Mouse (Mus musculus) forebrain, embryonic 13.5 days (tissue): Measurements from ENCODE around the gene Sox1. TPM values are rescaled to one million over a fixed set of nuclear protein-coding genes. Genes with fewer than 3 reads are reported as not detected.

Source experiments
- ATAC-seq: fragments of 200-750 bp; cut with Nextera tagmentation; 2 replicates; pipeline ENCODE4 v1.8.0; 2017
- H3K27ac ChIP-seq: fragments of 300-500 bp; sonication (generic); 2 replicates; pipeline ENCODE4 v1.5.1; 2015; ENCODE audit warnings: inconsistent platforms, mild to moderate bottlenecking, moderate library complexity
- H3K27me3 ChIP-seq: fragments of 300-500 bp; sonication (generic); 2 replicates; pipeline ENCODE4 v1.6.1; 2015; ENCODE audit warnings: mild to moderate bottlenecking, inconsistent platforms
- H3K36me3 ChIP-seq: fragments of 300-500 bp; sonication (generic); 2 replicates; pipeline ENCODE4 v1.6.1; 2015; ENCODE audit warnings: mild to moderate bottlenecking, inconsistent platforms; ENCODE audit not compliant: poor library complexity, severe bottlenecking
- H3K4me1 ChIP-seq: fragments of 300-500 bp; sonication (generic); 2 replicates; pipeline ENCODE4 v1.6.1; 2015; ENCODE audit warnings: inconsistent platforms
- H3K4me2 ChIP-seq: fragments of 300-500 bp; sonication (generic); 2 replicates; pipeline ENCODE4 v1.6.1; 2015; ENCODE audit warnings: inconsistent platforms, mild to moderate bottlenecking, moderate library complexity
- H3K4me3 ChIP-seq: fragments of 300-500 bp; sonication (generic); 2 replicates; pipeline ENCODE4 v1.5.1; 2015; ENCODE audit warnings: mild to moderate bottlenecking, inconsistent platforms
- H3K9ac ChIP-seq: fragments of 300-500 bp; sonication (generic); 2 replicates; pipeline ENCODE4 v1.6.1; 2015; ENCODE audit warnings: mild to moderate bottlenecking, inconsistent platforms
- H3K9me3 ChIP-seq: fragments of 300-500 bp; sonication (generic); replicated peaks from 2 replicates; pipeline ENCODE4 v1.6.1; 2016; ENCODE audit warnings: inconsistent platforms
- WGBS: fragments of 180-500 bp; shearing (Covaris S2); methylation state at CpG from one replicate; pipeline ENCODE4 v1.1.7; 2015; 5-methylcytosine and 5-hydroxymethylcytosine counted together
- polyA plus RNA-seq: library from polyadenylated mRNA; unstranded; fragments of >200 nt; fragmentation: Nextera tagmentation; extraction: Ambion mirVana; gene quantifications from 2 replicates; pipeline ENCODE4 v1.2.1, GENCODE M21; 2015

Sox1 gene
- polyA plus RNA-seq, 1 experiment from 2014 or later = 8.8 TPM

- Histone ChIP-seq H3K9me3 (no peaks in the 10 kb centered on the region), H3K27me3 (peaks cover 9% of the 10 kb centered on the region; the same call in 1 of the 2 replicates), H3K9ac (peak overlapping the region; percentile 87), H3K4me1 (peaks cover 56% of the 10 kb centered on the region), H3K36me3 (peaks cover 12% of the 10 kb centered on the region), H3K27ac (peak overlapping the region; percentile 97), H3K4me3 (peak overlapping the region; percentile 87), H3K4me2 (peak overlapping the region; percentile 88)
- WGBS = 1% methylated on average over 35 of the region's 35 CpGs
- ATAC-seq = peak; percentile 22
Observed at GRCm38 (mm10) chr8:12401391-12402270, 6.5 kb downstream of the Sox1 start.

GRCm38 (mm10) chr8:12402709-12403108 lies 7.6 kb downstream of the Sox1 start:
- H3K36me3 ChIP-seq = peaks cover 1% of the 10 kb centered on the region; the same call in 1 of the 2 replicates
- peak overlapping the region; percentile 87 for H3K9ac ChIP-seq
- ATAC-seq = no peak
- WGBS = 4% methylated on average over 9 of the region's 9 CpGs
- H3K27me3 ChIP-seq = peaks cover 8% of the 10 kb centered on the region; the same call in 1 of the 2 replicates
- H3K27ac ChIP-seq = peak overlapping the region; percentile 97
- H3K4me3 ChIP-seq = no peak overlapping the region
- no peaks in the 10 kb centered on the region for H3K9me3 ChIP-seq
- H3K4me2 ChIP-seq = peak overlapping the region; percentile 88
- H3K4me1 ChIP-seq = peaks cover 65% of the 10 kb centered on the region

GRCm38 (mm10) chr8:12408020-12408419 lies 12.9 kb downstream of the Sox1 start:
- Histone ChIP-seq H3K4me1 (peaks cover 36% of the 10 kb centered on the region), H3K9me3 (no peaks in the 10 kb centered on the region), H3K27ac (no peak overlapping the region), H3K27me3 (peaks cover 18% of the 10 kb centered on the region), H3K4me2 (no peak overlapping the region), H3K9ac (no peak overlapping the region), H3K36me3 (peaks cover 4% of the 10 kb centered on the region; the same call in 1 of the 2 replicates), H3K4me3 (no peak overlapping the region)
- no peak for ATAC-seq
- 18% methylated on average over 10 of the region's 10 CpGs for WGBS

GRCm38 (mm10) chr8:12409976-12410375 lies 14.9 kb downstream of the Sox1 start:
- H3K36me3 ChIP-seq = peaks cover 4% of the 10 kb centered on the region; the same call in 1 of the 2 replicates
- 60% methylated on average over 3 of the region's 3 CpGs for WGBS
- no peak overlapping the region for H3K4me2 ChIP-seq
- ATAC-seq = no peak
- peaks cover 23% of the 10 kb centered on the region for H3K4me1 ChIP-seq
- H3K4me3 ChIP-seq = no peak overlapping the region
- H3K27ac ChIP-seq = no peak overlapping the region
- H3K9me3 ChIP-seq = no peaks in the 10 kb centered on the region
- peaks cover 10% of the 10 kb centered on the region for H3K27me3 ChIP-seq
- H3K9ac ChIP-seq = no peak overlapping the region

GRCm38 (mm10) chr8:12417056-12417455 lies 22.0 kb downstream of the Sox1 start:
- ATAC-seq = no peak
- no peaks in the 10 kb centered on the region for H3K9me3 ChIP-seq
- no peaks in the 10 kb centered on the region for H3K27me3 ChIP-seq
- no peaks in the 10 kb centered on the region for H3K36me3 ChIP-seq
- H3K4me2 ChIP-seq = no peak overlapping the region
- peaks cover 11% of the 10 kb centered on the region for H3K4me1 ChIP-seq
- H3K4me3 ChIP-seq = no peak overlapping the region
- no peak overlapping the region; the same call in 1 of the 2 replicates for H3K27ac ChIP-seq
- no peak overlapping the region for H3K9ac ChIP-seq
- 95% methylated on average over 2 of the region's 2 CpGs for WGBS

- no peaks in the 10 kb centered on the region for H3K9me3 ChIP-seq
- 86% methylated on average over 2 of the region's 2 CpGs for WGBS
- H3K36me3 ChIP-seq = peaks cover 3% of the 10 kb centered on the region; the same call in 1 of the 2 replicates
- H3K9ac ChIP-seq = no peak overlapping the region
- no peaks in the 10 kb centered on the region for H3K27me3 ChIP-seq
- H3K4me1 ChIP-seq = peaks cover 14% of the 10 kb centered on the region
- no peak overlapping the region for H3K4me2 ChIP-seq
- no peak overlapping the region for H3K4me3 ChIP-seq
- no peak overlapping the region for H3K27ac ChIP-seq
- no peak for ATAC-seq
Observed at GRCm38 (mm10) chr8:12420537-12420936, 25.4 kb downstream of the Sox1 start.

GRCm38 (mm10) chr8:12425906-12426305 lies 30.8 kb downstream of the Sox1 start:
- H3K9ac ChIP-seq = no peak overlapping the region
- H3K9me3 ChIP-seq = no peaks in the 10 kb centered on the region
- H3K4me1 ChIP-seq = peaks cover 43% of the 10 kb centered on the region
- H3K4me2 ChIP-seq = no peak overlapping the region
- H3K27me3 ChIP-seq = peaks cover 19% of the 10 kb centered on the region; the same call in 1 of the 2 replicates
- no peak for ATAC-seq
- no peak overlapping the region for H3K4me3 ChIP-seq
- H3K27ac ChIP-seq = no peak overlapping the region
- 97% methylated on average over 8 of the region's 8 CpGs for WGBS
- H3K36me3 ChIP-seq = peaks cover 10% of the 10 kb centered on the region

- no peak for ATAC-seq
- Histone ChIP-seq H3K4me3 (no peak overlapping the region), H3K9me3 (no peaks in the 10 kb centered on the region), H3K27ac (no peak overlapping the region), H3K27me3 (peaks cover 23% of the 10 kb centered on the region; the same call in 1 of the 2 replicates), H3K4me2 (no peak overlapping the region), H3K36me3 (peaks cover 10% of the 10 kb centered on the region), H3K4me1 (peaks cover 56% of the 10 kb centered on the region), H3K9ac (no peak overlapping the region)
- WGBS = 77% methylated on average over 9 of the region's 9 CpGs
Observed at GRCm38 (mm10) chr8:12427346-12427745, 32.3 kb downstream of the Sox1 start.

- peaks cover 10% of the 10 kb centered on the region for H3K36me3 ChIP-seq
- H3K27me3 ChIP-seq = peaks cover 23% of the 10 kb centered on the region; the same call in 1 of the 2 replicates
- 0 out of 2 replicates have a peak overlapping the region, but pooled peaks have one; percentile 46 for H3K9ac ChIP-seq
- no peaks in the 10 kb centered on the region for H3K9me3 ChIP-seq
- H3K4me2 ChIP-seq = peak overlapping the region; percentile 34
- H3K27ac ChIP-seq = peak overlapping the region; percentile 95
- no peak for ATAC-seq
- H3K4me1 ChIP-seq = peaks cover 63% of the 10 kb centered on the region
- WGBS = 18% methylated on average over 26 of the region's 26 CpGs
- H3K4me3 ChIP-seq = no peak overlapping the region
Observed at GRCm38 (mm10) chr8:12427886-12428799, 33.0 kb downstream of the Sox1 start.

- no peak overlapping the region for H3K9ac ChIP-seq
- 8% methylated on average over 5 of the region's 5 CpGs for WGBS
- peaks cover 69% of the 10 kb centered on the region for H3K4me1 ChIP-seq
- no peak overlapping the region for H3K4me3 ChIP-seq
- no peaks in the 10 kb centered on the region for H3K9me3 ChIP-seq
- peak overlapping the region; percentile 95 for H3K27ac ChIP-seq
- H3K27me3 ChIP-seq = peaks cover 23% of the 10 kb centered on the region; the same call in 1 of the 2 replicates
- peak overlapping the region; percentile 77; the same call in 1 of the 2 replicates for H3K4me2 ChIP-seq
- H3K36me3 ChIP-seq = peaks cover 10% of the 10 kb centered on the region
- ATAC-seq = no peak
Observed at GRCm38 (mm10) chr8:12428931-12429330, 33.8 kb downstream of the Sox1 start.

- ATAC-seq = peak; percentile 9; the same call in 1 of the 2 replicates
- Histone ChIP-seq H3K27ac (peak overlapping the region; percentile 95), H3K27me3 (peaks cover 23% of the 10 kb centered on the region; the same call in 1 of the 2 replicates), H3K36me3 (peaks cover 10% of the 10 kb centered on the region), H3K4me2 (peak overlapping the region; percentile 77), H3K4me3 (no peak overlapping the region; the same call in 1 of the 2 replicates), H3K9ac (peak overlapping the region; percentile 21; the same call in 1 of the 2 replicates), H3K4me1 (peaks cover 77% of the 10 kb centered on the region), H3K9me3 (no peaks in the 10 kb centered on the region)
- WGBS = 3% methylated on average over 9 of the region's 9 CpGs
Observed at GRCm38 (mm10) chr8:12429601-12430172, 34.6 kb downstream of the Sox1 start.
